Mouse (Mus musculus): ENCODE measurements around the gene Smarce1.
A peak's percentile ranks its signal among the peaks of the same experiment; 100 is the strongest.

The Smarce1 gene

DNA sequence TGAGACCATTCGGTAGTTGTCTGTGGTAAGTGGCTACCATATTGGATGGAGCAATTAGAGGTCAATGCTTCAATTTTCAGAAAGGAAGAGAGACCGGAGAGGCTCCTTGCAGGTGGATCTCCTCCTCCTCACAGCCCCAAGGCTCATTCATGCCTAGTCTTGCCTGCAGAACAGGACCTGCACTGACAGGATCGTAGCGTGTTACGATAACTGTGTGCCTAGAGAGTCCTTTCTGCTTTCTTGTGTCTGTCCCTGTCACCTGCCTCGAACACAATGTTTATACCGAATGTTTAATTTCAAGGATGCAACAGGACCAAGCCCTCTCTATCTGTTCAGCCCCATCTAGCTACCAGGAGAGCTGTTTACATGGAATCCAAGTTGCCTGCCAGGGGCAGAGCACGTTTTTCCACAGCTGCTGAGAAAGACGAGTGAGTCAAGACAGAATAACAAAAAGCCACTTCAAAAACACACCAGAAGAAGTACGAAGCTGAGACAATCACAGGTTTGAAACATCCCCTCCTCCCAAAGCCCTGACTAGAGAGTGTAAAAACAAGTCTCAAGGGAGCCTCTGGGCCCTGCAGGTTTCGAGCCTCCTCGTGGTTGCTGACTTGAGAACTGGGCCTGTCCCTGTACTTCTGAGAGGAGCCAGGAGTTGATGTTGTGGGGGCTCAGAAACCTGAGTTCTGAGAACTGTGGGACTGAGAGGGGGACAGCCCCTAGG, 60.1 kb downstream of the Smarce1 start:
- DNase-seq (ENCODE audit: extremely low read depth, low read depth, low spot score), result peak; percentile 46

GRCm38 (mm10) chr11:99170005-99170404, 60.8 kb downstream of the Smarce1 start:
- DNase-seq (ENCODE audit: extremely low read depth, low read depth, low spot score), result no peak

- no peak for DNase-seq (ENCODE audit: extremely low read depth, low read depth, low spot score)
Observed at GRCm38 (mm10) chr11:99169438-99169837, 61.4 kb downstream of the Smarce1 start.

- no peak for DNase-seq (ENCODE audit: extremely low read depth, low read depth, low spot score)
Observed at GRCm38 (mm10) chr11:99168030-99168474, 62.8 kb downstream of the Smarce1 start.

GRCm38 (mm10) chr11:99167576-99167975, 63.2 kb downstream of the Smarce1 start:
- DNase-seq (ENCODE audit: extremely low read depth, low read depth, low spot score), result no peak

GRCm38 (mm10) chr11:99166241-99166640, 64.6 kb downstream of the Smarce1 start:
- DNase-seq (ENCODE audit: extremely low read depth, low read depth, low spot score), result no peak

- no peak for DNase-seq (ENCODE audit: extremely low read depth, low read depth, low spot score)
Observed at GRCm38 (mm10) chr11:99165031-99165752, 65.6 kb downstream of the Smarce1 start.

DNA sequence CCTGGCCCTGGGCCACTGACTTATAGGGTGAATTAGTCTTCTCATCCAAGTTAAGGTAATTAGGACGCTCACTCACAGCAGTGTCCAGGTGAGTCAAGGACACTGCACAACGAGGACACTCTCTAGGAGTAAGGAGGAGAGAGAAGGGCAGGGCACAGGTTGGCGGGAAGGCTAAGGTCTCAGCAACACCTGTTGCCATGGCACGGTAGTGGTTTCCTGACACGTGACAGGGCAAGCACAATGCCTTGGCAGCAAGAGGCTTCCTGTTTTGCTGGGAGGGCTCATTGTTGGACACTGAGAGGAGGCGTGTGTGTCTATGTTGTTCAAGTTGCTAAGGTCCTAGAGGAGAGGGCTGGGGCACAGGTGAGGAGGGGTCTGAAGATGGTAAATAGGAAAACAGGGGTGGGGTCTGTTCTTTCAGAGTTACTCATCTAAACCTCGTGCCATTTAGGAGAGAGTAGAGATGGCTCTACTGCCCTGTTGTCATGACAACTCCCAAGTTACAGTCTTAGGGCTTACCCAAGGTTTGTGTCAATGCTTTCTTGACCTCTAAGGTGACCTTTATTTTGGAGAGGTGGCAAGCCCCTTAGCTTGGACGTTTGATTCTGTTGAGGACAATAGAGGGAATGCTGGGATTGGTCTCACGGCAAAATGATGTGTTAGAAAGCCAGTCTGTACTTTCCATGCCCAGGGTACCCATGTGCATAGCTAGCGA, 67.7 kb downstream of the Smarce1 start:
- no peak for DNase-seq (ENCODE audit: extremely low read depth, low read depth, low spot score)

- no peak for DNase-seq (ENCODE audit: extremely low read depth, low read depth, low spot score)
Observed at GRCm38 (mm10) chr11:99161648-99162047, 69.2 kb downstream of the Smarce1 start.

- peak; percentile 42 for DNase-seq (ENCODE audit: extremely low read depth, low read depth, low spot score)
Observed at GRCm38 (mm10) chr11:99160228-99160627, 70.6 kb downstream of the Smarce1 start.
